Mouse (Mus musculus) liver, embryonic 14.5 days (tissue): ENCODE measurements around the gene Arg1. TPM values are rescaled to one million over a fixed set of nuclear protein-coding genes. Genes with fewer than 3 reads are reported as not detected.

Experiments
- ATAC-seq: fragments of 200-750 bp; cut with Nextera tagmentation; 2 replicates; pipeline ENCODE4 v1.8.0; 2017; ENCODE audit warnings: moderate number of reproducible peaks, mild to moderate bottlenecking, moderate library complexity; ENCODE audit not compliant: insufficient read depth
- DNase-seq, 3 experiments: peaks; one replicate each; pipeline ENCODE4 v3.0.0-alpha.2; 2012 to 2013; ENCODE audit warnings: low read depth in 3 of 3, low spot score in 3 of 3
- H3K27ac ChIP-seq: fragments of 300-500 bp; sonication (generic); 2 replicates; pipeline ENCODE4 v1.5.1; 2014; ENCODE audit warnings: moderate library complexity, mild to moderate bottlenecking, control low read depth, inconsistent platforms
- H3K27me3 ChIP-seq: fragments of 300-500 bp; sonication (generic); 2 replicates; pipeline ENCODE4 v1.6.1; 2014; ENCODE audit warnings: mild to moderate bottlenecking, low read length, moderate library complexity; ENCODE audit not compliant: control insufficient read depth, insufficient read depth
- H3K36me3 ChIP-seq: fragments of 300-500 bp; sonication (generic); replicated peaks from 2 replicates; pipeline ENCODE4 v1.6.1; 2014; ENCODE audit warnings: low read depth; ENCODE audit not compliant: control insufficient read depth, insufficient read depth
- H3K4me1 ChIP-seq, 2 experiments: fragments of 200-500 bp in 1 of 2; fragments of 300-500 bp in 1 of 2; sonication (generic) in 1 of 2; replicated peaks; 2 replicates each; pipeline ENCODE4 v1.6.1; 2012 to 2014; ENCODE audit warnings: antibody characterized with exemption in 1 of 2, inconsistent platforms in 1 of 2, low read length in 1 of 2; ENCODE audit not compliant: control insufficient read depth in 2 of 2, insufficient read depth in 2 of 2
- H3K4me2 ChIP-seq: fragments of 300-500 bp; sonication (generic); 2 replicates; pipeline ENCODE4 v1.6.1; 2014; ENCODE audit warnings: low read depth, mild to moderate bottlenecking, control low read depth, moderate library complexity
- H3K4me3 ChIP-seq, 2 experiments: fragments of 200-500 bp in 1 of 2; fragments of 300-500 bp in 1 of 2; sonication (generic) in 1 of 2; 2 replicates each; pipeline ENCODE4 v1.5.1; 2012 to 2014; ENCODE audit warnings: low read depth in 2 of 2, low read length in 2 of 2, mild to moderate bottlenecking in 2 of 2, control low read depth in 1 of 2, inconsistent platforms in 1 of 2, moderate library complexity in 1 of 2; ENCODE audit not compliant: insufficient read depth in 1 of 2
- H3K9ac ChIP-seq: fragments of 300-500 bp; sonication (generic); replicated peaks from 2 replicates; pipeline ENCODE4 v1.6.1; 2014; ENCODE audit warnings: mild to moderate bottlenecking, control low read depth, moderate library complexity
- H3K9me3 ChIP-seq: fragments of 300-500 bp; sonication (generic); 2 replicates; pipeline ENCODE4 v1.6.1; 2016; ENCODE audit warnings: low read length, mixed read lengths; ENCODE audit not compliant: control insufficient read depth
- CTCF ChIP-seq: IDR thresholded peaks from 2 replicates; pipeline ENCODE4 v1.5.1; 2016; ENCODE audit warnings: antibody characterized with exemption, low read depth, control low read depth
- EP300 ChIP-seq: IDR thresholded peaks from 2 replicates; pipeline ENCODE4 v1.6.1; 2016; ENCODE audit warnings: antibody characterized with exemption, low read depth
- WGBS: fragments of 180-500 bp; shearing (Covaris S2); extraction: QIAGEN DNeasy Blood & Tissue Kit; methylation state at CpG from one replicate; pipeline ENCODE4 v1.1.7; 2014; ENCODE audit not compliant: insufficient replicate concordance; 5-methylcytosine and 5-hydroxymethylcytosine counted together
- polyA plus RNA-seq, 2 experiments: library from polyadenylated mRNA; depleted of rRNA in 1 of 2; stranded (reverse) in 1 of 2; unstranded in 1 of 2; fragments of >200 nt; fragmentation: Nextera tagmentation in 1 of 2; extraction: Ambion mirVana in 1 of 2; gene quantifications; 2 replicates each; pipeline versions ENCODE4 v1.2.1 to v1.2.3; 2012 to 2014

Arg1 gene
- polyA plus RNA-seq, 2 experiments = 7.9 to 25.2 TPM

DNA sequence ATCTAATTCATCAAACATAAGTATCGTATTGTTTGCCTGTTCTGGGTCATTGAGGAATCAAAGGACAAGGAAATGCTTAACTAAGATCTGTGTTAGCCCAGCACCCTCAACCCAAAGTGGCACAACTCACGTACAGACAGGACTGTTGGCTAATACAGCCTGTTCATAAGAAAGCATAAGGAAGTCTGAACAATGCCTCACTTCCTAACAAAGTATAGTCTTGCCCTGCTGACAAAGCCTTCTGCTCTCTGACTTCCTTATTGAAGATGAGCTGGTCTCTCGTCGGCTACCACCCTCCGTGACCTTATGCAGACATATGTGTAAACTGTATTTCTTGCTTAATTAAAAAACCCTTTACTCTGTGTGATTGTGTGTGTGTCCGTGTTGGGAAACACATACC lies 2.9 kb upstream of the Arg1 start:
- H3K9me3 ChIP-seq = no peaks in the 10 kb centered on the region
- H3K36me3 ChIP-seq = no peaks in the 10 kb centered on the region

DNA sequence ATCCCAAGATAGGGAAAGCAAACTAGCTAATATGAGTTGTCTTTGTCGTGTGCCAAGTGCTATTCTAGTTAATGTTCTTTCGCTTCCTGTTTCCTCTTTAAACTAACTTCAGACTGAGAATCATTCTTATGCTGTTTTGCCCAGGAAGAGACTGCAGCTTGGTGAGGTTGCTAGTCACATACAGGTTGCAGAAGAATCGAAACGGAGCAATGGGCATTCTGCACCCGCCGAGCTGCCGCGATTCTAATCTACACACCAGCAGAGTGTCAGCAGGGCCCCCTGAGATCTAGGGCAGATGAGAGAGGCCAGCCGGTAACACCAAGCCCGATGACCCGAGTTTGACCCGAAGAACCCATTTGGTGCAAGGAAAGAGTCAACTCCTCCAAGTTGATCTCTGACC lies 788 bp upstream of the Arg1 start:
- H3K9me3 ChIP-seq = no peaks in the 10 kb centered on the region
- H3K27ac ChIP-seq = no peak overlapping the region
- H3K4me3 ChIP-seq = no peak overlapping the region
- H3K4me2 ChIP-seq = peak overlapping the region; percentile 33
- ATAC-seq (no peak), DNase-seq (no peak)
- H3K9ac ChIP-seq = no peak overlapping the region
- H3K27me3 ChIP-seq = no peaks in the 10 kb centered on the region
- TF ChIP-seq CTCF = no peak
- H3K4me1 ChIP-seq = 0 out of 4 replicates have a peak, but pooled peaks cover 0 to 1% of the 10 kb centered on the region in 2 experiments
- H3K36me3 ChIP-seq = no peaks in the 10 kb centered on the region
- WGBS = 11% methylated on average over 12 of the region's 12 CpGs

More for the DNA sequence above, 2.9 kb upstream of the Arg1 start:
- H3K4me2 ChIP-seq = no peak overlapping the region
- no peak overlapping the region for H3K4me3 ChIP-seq
- DNase-seq (no peak), ATAC-seq (no peak)
- no peak overlapping the region for H3K9ac ChIP-seq
- 0 out of 4 replicates have a peak, but pooled peaks cover 0 to 1% of the 10 kb centered on the region in 2 experiments for H3K4me1 ChIP-seq
- 52% methylated on average over 6 of the region's 6 CpGs for WGBS
- H3K27ac ChIP-seq = no peak overlapping the region
- no peaks in the 10 kb centered on the region for H3K27me3 ChIP-seq
- TF ChIP-seq CTCF (no peak), EP300 (no peak)

DNA sequence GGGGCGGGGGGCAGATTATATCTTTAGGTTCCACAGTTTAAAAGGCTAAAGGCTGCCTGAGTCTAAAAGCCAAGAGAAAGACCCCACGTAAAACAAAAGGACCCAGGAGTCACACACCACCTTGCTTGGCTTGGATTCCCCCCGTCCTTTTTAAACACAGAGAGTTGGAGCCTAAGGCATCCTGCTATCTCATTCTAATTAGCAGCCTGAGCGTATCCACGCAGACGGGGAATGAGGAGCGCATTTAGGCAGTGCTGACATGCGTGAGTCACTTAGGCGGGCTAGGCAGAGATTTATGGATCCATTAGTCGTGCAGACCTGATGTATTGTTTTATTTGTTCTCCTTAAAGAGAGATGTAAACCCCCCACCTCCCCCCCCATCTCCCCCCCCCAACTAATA lies 904 bp downstream of the Arg1 start:
- Histone ChIP-seq H3K9me3 (no peaks in the 10 kb centered on the region), H3K4me3 (no peak overlapping the region), H3K9ac (no peak overlapping the region), H3K27me3 (no peaks in the 10 kb centered on the region), H3K36me3 (no peaks in the 10 kb centered on the region), H3K27ac (no peak overlapping the region), H3K4me2 (no peak overlapping the region), H3K4me1 (0 out of 4 replicates have a peak, but pooled peaks cover 0 to 1% of the 10 kb centered on the region in 2 experiments)
- TF ChIP-seq EP300 (no peak), CTCF (no peak)
- DNase-seq (no peak), ATAC-seq (no peak)
- 67% methylated on average over 10 of the region's 10 CpGs for WGBS

DNA sequence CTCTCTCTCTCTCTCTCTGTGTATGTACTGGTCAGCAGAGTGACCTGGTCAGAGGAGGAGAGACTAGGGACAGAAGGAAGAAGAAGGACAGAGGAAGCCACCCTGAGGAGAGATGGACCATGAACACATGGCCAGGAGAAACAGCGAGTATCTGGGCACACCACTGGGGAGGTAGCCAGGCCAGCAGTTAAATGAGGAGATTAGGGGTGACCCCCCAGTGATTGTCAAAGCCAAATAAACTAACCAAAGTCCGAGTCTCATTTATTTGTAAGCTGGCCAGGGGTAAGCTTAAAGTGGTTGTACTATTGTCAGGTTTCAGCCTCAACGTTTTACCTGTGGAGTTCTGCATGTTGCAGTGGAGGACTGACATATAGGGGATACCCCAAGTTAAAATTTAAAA lies 3.0 kb downstream of the Arg1 start:
- Histone ChIP-seq H3K4me3 (no peak overlapping the region), H3K4me1 (0 out of 4 replicates have a peak, but pooled peaks cover 0 to 1% of the 10 kb centered on the region in 2 experiments), H3K27ac (no peak overlapping the region), H3K9ac (no peak overlapping the region), H3K9me3 (no peaks in the 10 kb centered on the region), H3K4me2 (no peak overlapping the region), H3K36me3 (no peaks in the 10 kb centered on the region), H3K27me3 (no peaks in the 10 kb centered on the region)
- ATAC-seq (no peak), DNase-seq (no peak)
- TF ChIP-seq CTCF (no peak), EP300 (no peak)
- WGBS = 52% methylated on average over 3 of the region's 3 CpGs

DNA sequence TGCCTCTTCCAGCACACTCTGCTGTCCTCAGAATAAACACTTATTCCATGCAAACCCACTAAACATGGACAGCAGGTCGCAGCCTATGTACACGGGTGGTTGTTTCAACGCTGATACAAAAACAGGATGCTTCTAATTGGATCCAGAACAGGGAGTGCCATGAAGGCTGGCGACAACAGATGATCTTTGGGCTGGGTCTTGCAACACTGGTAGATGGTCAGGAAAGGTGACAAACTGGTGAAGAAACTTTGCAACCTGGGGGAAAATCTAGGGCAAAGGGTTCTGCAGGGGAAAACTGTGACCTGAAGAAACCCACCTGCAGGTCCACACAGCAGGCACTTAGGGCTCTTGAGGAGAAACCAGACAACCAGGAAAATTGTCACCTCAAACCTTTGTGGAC lies 4.3 kb downstream of the Arg1 start:
- 0 out of 4 replicates have a peak, but pooled peaks cover 0 to under 1% of the 10 kb centered on the region in 2 experiments for H3K4me1 ChIP-seq
- no peak overlapping the region for H3K27ac ChIP-seq
- DNase-seq (no peak), ATAC-seq (no peak)
- no peak overlapping the region for H3K9ac ChIP-seq
- no peaks in the 10 kb centered on the region for H3K27me3 ChIP-seq
- 68% methylated on average over 4 of the region's 4 CpGs for WGBS
- TF ChIP-seq CTCF = no peak
- TF ChIP-seq EP300 = no peak
- H3K9me3 ChIP-seq = no peaks in the 10 kb centered on the region
- H3K4me3 ChIP-seq = no peak overlapping the region
- H3K4me2 ChIP-seq = no peak overlapping the region
- H3K36me3 ChIP-seq = 0 out of 2 replicates have a peak, but pooled peaks cover 2% of the 10 kb centered on the region
